Mouse (Mus musculus) spleen, postnatal 10 days (tissue): Measurements from ENCODE around the gene Grin2b.
"Not testable (repeated sequence)": the region's sequence is repeated elsewhere in the genome, so short reads cannot be mapped to it uniquely, and the experiment has no call there.

Source experiments
- DNase-seq, 2 experiments: peaks; one replicate each; pipeline ENCODE4 v3.0.0; 2021 to 2022; ENCODE audit warnings: low spot score in 2 of 2

Grin2b gene

GRCm38 (mm10) chr6:135700717-135701345, 472.5 kb downstream of the Grin2b start:
- no peak for DNase-seq

- DNase-seq: no peak
These were observed 480.8 kb downstream of the Grin2b start for GRCm38 (mm10) chr6:135692533-135692932.

GRCm38 (mm10) chr6:135691561-135691960, 481.8 kb downstream of the Grin2b start:
- DNase-seq: no peak

- no peak for DNase-seq
These were observed 485.4 kb downstream of the Grin2b start for GRCm38 (mm10) chr6:135687926-135688325.

GRCm38 (mm10) chr6:135684206-135684605, 489.1 kb downstream of the Grin2b start:
- DNase-seq: no peak

GRCm38 (mm10) chr6:135681423-135681822, 491.9 kb downstream of the Grin2b start:
- not testable (repeated sequence) for DNase-seq

GRCm38 (mm10) chr6:135680105-135680710, 493.1 kb downstream of the Grin2b start:
- DNase-seq: no peak

GRCm38 (mm10) chr6:135674380-135674779, 498.9 kb downstream of the Grin2b start:
- DNase-seq: no peak

GRCm38 (mm10) chr6:135672003-135672402, 501.3 kb downstream of the Grin2b start:
- DNase-seq: no peak
